Mouse (Mus musculus): ENCODE data around the gene Gpc3. TPM values are rescaled to one million over a fixed set of nuclear protein-coding genes. Genes with fewer than 3 reads are reported as not detected.

Gpc3 gene
- polyA plus RNA-seq, 1 experiment = not detected

DNA sequence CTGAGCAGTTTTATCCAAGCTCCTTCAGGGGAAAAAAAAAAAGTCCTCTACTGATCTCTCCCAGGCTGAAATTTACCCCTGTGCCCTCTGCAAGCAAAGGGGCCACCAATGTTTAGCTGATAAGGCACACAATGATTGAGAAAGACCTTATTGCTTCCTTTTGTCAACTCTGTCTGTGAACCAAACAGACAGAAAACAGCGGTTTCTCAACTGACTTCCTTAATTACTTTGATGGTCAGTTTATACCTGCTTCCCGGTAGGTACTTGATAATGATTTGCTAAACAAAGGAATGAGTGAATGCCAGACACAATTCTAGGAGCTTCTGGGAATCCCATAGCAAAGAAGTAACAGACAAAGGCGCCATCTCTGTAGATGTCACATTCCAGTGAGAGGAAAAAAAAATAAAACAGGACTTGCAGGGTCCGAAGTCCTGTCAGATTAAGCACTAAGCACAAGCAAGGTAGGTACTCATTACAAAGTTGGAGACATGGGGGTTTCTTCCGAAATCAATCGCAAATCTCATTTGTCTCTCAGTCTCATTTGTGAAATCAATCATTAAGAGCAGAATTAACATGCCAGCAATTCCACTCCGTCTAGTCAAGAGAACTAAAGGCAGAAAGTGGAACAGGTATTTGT, 19.1 kb upstream of the Gpc3 start:
- no peaks in the 10 kb centered on the region for H3K4me1 ChIP-seq (ENCODE audit: control insufficient read depth, insufficient read depth, low read length)
- no peak overlapping the region for H3K4me3 ChIP-seq (ENCODE audit: insufficient read depth, low read length)
- no peak for TF ChIP-seq POLR2A (IDR thresholded peaks at IDR 0.05; ENCODE audit: borderline replicate concordance, low read depth, low read length)
- H3K27ac ChIP-seq (ENCODE audit: insufficient read depth, low read depth, low read length) = no peak overlapping the region

- no peak for TF ChIP-seq POLR2A (IDR thresholded peaks at IDR 0.05; ENCODE audit: borderline replicate concordance, low read depth, low read length)
- no peak for TF ChIP-seq CTCF (IDR thresholded peaks at IDR 0.05; ENCODE audit: low read depth, low read length)
- H3K27ac ChIP-seq (ENCODE audit: insufficient read depth, low read depth, low read length) = no peak overlapping the region
- no peak overlapping the region for H3K4me3 ChIP-seq (ENCODE audit: insufficient read depth, low read length)
- H3K4me1 ChIP-seq (ENCODE audit: control insufficient read depth, insufficient read depth, low read length) = no peaks in the 10 kb centered on the region
Observed at GRCm38 (mm10) chrX:52626963-52627716, 13.4 kb upstream of the Gpc3 start.

DNA sequence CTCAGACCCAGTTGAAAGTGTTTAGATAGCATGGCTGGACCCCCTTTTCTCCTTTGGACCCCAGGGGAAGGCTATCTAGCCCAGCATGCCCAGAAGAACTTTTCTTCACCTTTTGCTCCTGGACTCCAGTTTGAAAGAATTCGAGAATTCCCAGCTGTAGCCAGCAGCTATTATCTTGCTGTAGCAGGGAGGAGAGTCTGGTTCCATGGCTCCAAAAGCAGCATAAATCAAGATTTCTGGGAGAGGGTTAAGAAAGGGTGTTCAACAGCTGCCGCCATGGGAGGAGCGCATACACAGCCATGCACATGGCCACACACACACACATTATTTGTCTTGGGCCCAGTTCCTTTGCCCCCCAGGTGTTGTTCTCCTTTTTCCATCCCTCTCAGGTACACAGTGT, 4.1 kb upstream of the Gpc3 start:
- no peaks in the 10 kb centered on the region for H3K4me1 ChIP-seq (ENCODE audit: control insufficient read depth, insufficient read depth, low read length)
- no peak overlapping the region for H3K4me3 ChIP-seq (ENCODE audit: insufficient read depth, low read length)
- H3K27ac ChIP-seq (ENCODE audit: insufficient read depth, low read depth, low read length) = no peak overlapping the region
- TF ChIP-seq POLR2A (IDR thresholded peaks at IDR 0.05; ENCODE audit: borderline replicate concordance, low read depth, low read length) (no peak), CTCF (IDR thresholded peaks at IDR 0.05; ENCODE audit: low read depth, low read length) (no peak)

- Histone ChIP-seq H3K4me1 (ENCODE audit: control insufficient read depth, insufficient read depth, low read length) (no peaks in the 10 kb centered on the region), H3K27ac (ENCODE audit: insufficient read depth, low read depth, low read length) (no peak overlapping the region)
- no peak for TF ChIP-seq POLR2A (IDR thresholded peaks at IDR 0.05; ENCODE audit: borderline replicate concordance, low read depth, low read length)
- TF ChIP-seq CTCF (IDR thresholded peaks at IDR 0.05; ENCODE audit: low read depth, low read length) = no peak
Observed at GRCm38 (mm10) chrX:52616152-52616551, 2.4 kb upstream of the Gpc3 start.

GRCm38 (mm10) chrX:52614031-52614381, 256 bp upstream of the Gpc3 start:
- TF ChIP-seq POLR2A (IDR thresholded peaks at IDR 0.05; ENCODE audit: borderline replicate concordance, low read depth, low read length) = no peak
- TF ChIP-seq CTCF (IDR thresholded peaks at IDR 0.05; ENCODE audit: low read depth, low read length) = no peak
- Histone ChIP-seq H3K4me1 (ENCODE audit: control insufficient read depth, insufficient read depth, low read length) (no peaks in the 10 kb centered on the region), H3K4me3 (ENCODE audit: insufficient read depth, low read length) (no peak overlapping the region), H3K27ac (ENCODE audit: insufficient read depth, low read depth, low read length) (no peak overlapping the region)

More at GRCm38 (mm10) chrX:52616152-52616551, 2.4 kb upstream of the Gpc3 start:
- H3K4me3 ChIP-seq (ENCODE audit: insufficient read depth, low read length) = no peak overlapping the region

DNA sequence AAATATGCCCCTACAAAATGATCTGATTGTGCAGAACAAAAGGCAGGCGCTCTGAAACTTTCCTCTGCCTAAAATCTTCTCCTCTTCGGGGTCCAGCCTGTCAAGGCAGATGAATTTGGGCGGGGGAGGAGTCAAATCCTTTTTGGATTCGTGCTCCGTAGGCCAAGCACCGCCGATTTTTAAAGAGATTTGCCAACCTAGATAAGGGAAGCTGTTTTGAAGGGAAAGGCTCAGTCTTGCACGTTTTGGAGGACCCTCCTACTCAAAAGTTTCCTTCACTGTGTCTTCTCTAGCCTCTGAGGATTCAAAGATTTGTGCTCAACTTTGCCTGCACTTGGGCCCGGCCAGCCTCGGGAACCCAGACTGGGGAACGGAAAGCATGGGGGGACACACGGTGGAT, 944 bp downstream of the Gpc3 start:
- Histone ChIP-seq H3K4me1 (ENCODE audit: control insufficient read depth, insufficient read depth, low read length) (no peaks in the 10 kb centered on the region), H3K4me3 (ENCODE audit: insufficient read depth, low read length) (no peak overlapping the region), H3K27ac (ENCODE audit: insufficient read depth, low read depth, low read length) (no peak overlapping the region)
- TF ChIP-seq POLR2A (IDR thresholded peaks at IDR 0.05; ENCODE audit: borderline replicate concordance, low read depth, low read length) (no peak), CTCF (IDR thresholded peaks at IDR 0.05; ENCODE audit: low read depth, low read length) (no peak)

GRCm38 (mm10) chrX:52611987-52612670, 1.6 kb downstream of the Gpc3 start:
- TF ChIP-seq POLR2A (IDR thresholded peaks at IDR 0.05; ENCODE audit: borderline replicate concordance, low read depth, low read length) (no peak), CTCF (IDR thresholded peaks at IDR 0.05; ENCODE audit: low read depth, low read length) (no peak)
- no peaks in the 10 kb centered on the region for H3K4me1 ChIP-seq (ENCODE audit: control insufficient read depth, insufficient read depth, low read length)
- no peak overlapping the region for H3K27ac ChIP-seq (ENCODE audit: insufficient read depth, low read depth, low read length)
- H3K4me3 ChIP-seq (ENCODE audit: insufficient read depth, low read length) = no peak overlapping the region

GRCm38 (mm10) chrX:52611541-52611940, 2.2 kb downstream of the Gpc3 start:
- no peak overlapping the region for H3K4me3 ChIP-seq (ENCODE audit: insufficient read depth, low read length)
- TF ChIP-seq CTCF (IDR thresholded peaks at IDR 0.05; ENCODE audit: low read depth, low read length) = no peak
- TF ChIP-seq POLR2A (IDR thresholded peaks at IDR 0.05; ENCODE audit: borderline replicate concordance, low read depth, low read length) = no peak
- no peaks in the 10 kb centered on the region for H3K4me1 ChIP-seq (ENCODE audit: control insufficient read depth, insufficient read depth, low read length)
- H3K27ac ChIP-seq (ENCODE audit: insufficient read depth, low read depth, low read length) = no peak overlapping the region

DNA sequence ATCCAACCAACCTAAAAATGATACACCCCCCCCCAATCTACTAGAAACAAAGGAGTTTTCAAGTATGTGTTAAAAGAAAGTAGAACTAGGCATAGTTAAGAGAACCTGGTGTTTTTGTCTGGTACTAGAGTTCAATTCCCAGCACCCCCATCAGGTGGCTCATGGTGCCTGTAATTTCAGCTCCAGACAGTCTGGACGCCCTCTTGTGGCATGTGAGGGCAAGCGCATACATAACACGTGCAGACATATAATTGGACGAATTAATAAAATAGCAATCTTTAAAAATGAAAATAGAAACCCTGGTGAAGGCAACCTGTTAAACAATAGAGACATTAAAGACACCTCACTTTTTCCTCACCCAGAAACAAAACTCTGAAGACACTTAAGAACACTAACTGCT, 10.6 kb downstream of the Gpc3 start:
- H3K4me1 ChIP-seq (ENCODE audit: control insufficient read depth, insufficient read depth, low read length) = no peaks in the 10 kb centered on the region
- no peak overlapping the region for H3K4me3 ChIP-seq (ENCODE audit: insufficient read depth, low read length)
- TF ChIP-seq CTCF (IDR thresholded peaks at IDR 0.05; ENCODE audit: low read depth, low read length) = no peak
- TF ChIP-seq POLR2A (IDR thresholded peaks at IDR 0.05; ENCODE audit: borderline replicate concordance, low read depth, low read length) = no peak
- no peak overlapping the region for H3K27ac ChIP-seq (ENCODE audit: insufficient read depth, low read depth, low read length)

DNA sequence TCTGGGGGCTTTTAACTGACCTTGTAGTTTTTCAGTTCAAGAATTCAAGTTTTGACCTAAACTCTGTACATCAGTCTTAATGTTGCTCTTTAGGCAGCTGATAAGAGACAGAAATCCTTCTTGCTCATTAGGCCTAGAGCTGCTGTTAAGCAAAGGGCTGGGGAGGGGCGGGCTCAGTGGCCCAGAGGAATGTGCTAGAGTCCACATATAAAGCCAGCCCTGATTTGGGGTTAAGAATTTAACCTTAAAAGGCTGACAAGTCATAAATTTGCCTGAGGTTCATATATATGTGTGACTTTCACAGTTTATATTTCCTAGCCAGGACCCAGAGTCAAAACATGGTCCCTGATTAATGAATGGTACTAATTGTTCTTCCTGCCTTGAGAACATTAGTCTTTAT, 14.5 kb downstream of the Gpc3 start:
- H3K4me3 ChIP-seq (ENCODE audit: insufficient read depth, low read length) = no peak overlapping the region
- H3K27ac ChIP-seq (ENCODE audit: insufficient read depth, low read depth, low read length) = no peak overlapping the region
- H3K4me1 ChIP-seq (ENCODE audit: control insufficient read depth, insufficient read depth, low read length) = no peaks in the 10 kb centered on the region
- TF ChIP-seq POLR2A (IDR thresholded peaks at IDR 0.05; ENCODE audit: borderline replicate concordance, low read depth, low read length) (no peak), CTCF (IDR thresholded peaks at IDR 0.05; ENCODE audit: low read depth, low read length) (no peak)
